Comparison of ENCODE assay signal across 34 mouse cellular contexts in the genomic region with DNA sequence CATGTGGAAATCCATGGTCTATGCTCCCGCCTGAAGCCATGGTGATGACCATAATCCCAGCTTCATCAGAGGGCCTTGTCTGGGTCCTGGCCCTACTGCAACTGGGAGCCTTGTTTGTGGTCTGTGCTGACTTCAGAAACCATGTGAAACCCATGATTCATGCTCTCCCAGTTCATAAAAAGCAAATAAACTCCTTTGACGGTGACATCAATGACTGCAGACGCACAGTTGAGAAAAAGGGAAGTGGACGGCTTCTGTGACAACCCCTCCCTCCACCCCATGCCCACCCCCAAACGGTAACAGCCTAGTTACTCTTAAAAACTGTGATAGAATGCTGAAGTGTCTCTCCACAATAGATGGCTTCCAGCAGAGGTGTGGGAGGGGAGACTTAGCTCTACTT.
DNase-seq lines count a peak whose midpoint lies in the region; ATAC-seq and TF ChIP-seq lines count a peak whose summit lies in the region.
"Had no signal": no experiment of that assay in that cellular context is flagged by ENCODE, and none has a peak within 500 bp of the region (broad histone marks: within the 10 kb centered on the region; RNA-seq: fewer than 3 reads in every experiment).

No protein-coding gene starts in this region.

- peak in 1 of 2 experiments; percentile 28; a peak in 1 of 4 replicates for TF ChIP-seq POLR2A in MEL (IDR thresholded peaks at IDR 0.05; ENCODE audit: control insufficient read depth in 1 of 2, insufficient read depth in 1 of 2, low read depth in 1 of 2, low read length in 2 of 2, poor library complexity in 1 of 2)

- H3K79me2 ChIP-seq in MEL (ENCODE audit: control insufficient read depth, insufficient read depth, low read length, poor library complexity) = no peaks in the 10 kb centered on the region

- no peak for TF ChIP-seq RAD21 in MEL (IDR thresholded peaks at IDR 0.05; ENCODE audit: low read depth, low read length)

- no peak for TF ChIP-seq CTCF in MEL (IDR thresholded peaks at IDR 0.05 in 2 of 3, conservative IDR thresholded peaks at IDR 0.05 in 1 of 3; ENCODE audit: control insufficient read depth in 1 of 3, insufficient read depth in 1 of 3, low read depth in 2 of 3, low read length in 3 of 3, poor library complexity in 1 of 3, severe bottlenecking in 1 of 3)

- no peaks in the 10 kb centered on the region for H3K27me3 ChIP-seq in MEL (ENCODE audit: control insufficient read depth in 1 of 2, insufficient read depth in 2 of 2, low read length in 2 of 2)
- H3K27me3 ChIP-seq: embryonic facial prominence, embryonic 12.5 days; kidney, embryonic 15.5 days; neural tube, embryonic 12.5 days had no signal

- ATAC-seq in common myeloid progenitor, adult 5-6 weeks (replicated peaks; ENCODE audit: low read depth, poor library complexity, severe bottlenecking) = peak; percentile 88
- peak; percentile 74 for ATAC-seq in megakaryocyte, adult 5-6 weeks (ENCODE audit: poor library complexity, severe bottlenecking)
- ATAC-seq: activated CD4-positive, CD25-positive, alpha-beta regulatory T cell, adult 4 months; forebrain, postnatal 0 days; liver, postnatal 0 days; midbrain, embryonic 16.5 days had no signal

- no peaks in the 10 kb centered on the region for H3K9me3 ChIP-seq in MEL (replicated peaks; ENCODE audit: insufficient read depth, low read length)
- H3K9me3 ChIP-seq: embryonic facial prominence, embryonic 12.5 days; forebrain, embryonic 10.5 days; kidney, embryonic 15.5 days; limb, embryonic 13.5 days; midbrain, embryonic 10.5 days; neural tube, embryonic 12.5 days had no signal

- intact Hi-C loops in left cerebral cortex, postnatal 10 days (cut with DNase I) = no loop called here

- H3K4me1 ChIP-seq in MEL (ENCODE audit: control insufficient read depth in 1 of 2, insufficient read depth in 2 of 2, low read length in 2 of 2) = peaks cover 12 to 14% of the 10 kb centered on the region in 2 experiments
- H3K4me1 ChIP-seq: kidney, embryonic 15.5 days; neural tube, embryonic 12.5 days had no signal

- DNase-seq in A20 (ENCODE audit: low read depth, low spot score) (peak; percentile 53), MEL (ENCODE audit: low read depth, low spot score) (peak; percentile 90)
- DNase-seq in lung, postnatal 10 days = no peak
- DNase-seq in cerebellum, adult 11-12 months = no peak
- no peak for DNase-seq in left cerebral cortex, postnatal 10 days (ENCODE audit: extremely low spot score in 1 of 2, low spot score in 2 of 2)
- DNase-seq in right cerebral cortex, postnatal 4 days = no peak
- DNase-seq: adrenal gland, adult 2 months; adrenal gland, postnatal 36 days; cerebellum, adult 9-10 months; cerebellum, postnatal 36 days; embryo, embryonic 11 days; forebrain, postnatal 0 days; gastrocnemius, postnatal 14 days; heart, adult 11 months; heart, postnatal 4 days; kidney, adult 11 months; kidney, postnatal 36 days; liver, postnatal 0 days; lung, postnatal 4 days; thymus, postnatal 4 days had no signal

- H3K27ac ChIP-seq in MEL (ENCODE audit: control insufficient read depth, low read depth, low read length) = peak overlapping the region; percentile 64
- H3K27ac ChIP-seq: embryonic facial prominence, embryonic 12.5 days; forebrain, embryonic 10.5 days; hindbrain, embryonic 14.5 days; kidney, embryonic 15.5 days; layer of hippocampus, adult 2 months; left cerebral cortex, adult 2 months; limb, embryonic 13.5 days; midbrain, embryonic 10.5 days; neural tube, embryonic 12.5 days had no signal

- peak overlapping the region; percentile 16; the same call in 1 of the 2 replicates for H3K9ac ChIP-seq in MEL (ENCODE audit: control insufficient read depth, low read depth, low read length, poor library complexity, severe bottlenecking)
- H3K9ac ChIP-seq: embryonic facial prominence, embryonic 12.5 days; forebrain, postnatal 0 days; hindbrain, embryonic 14.5 days; kidney, embryonic 15.5 days; limb, embryonic 13.5 days; liver, postnatal 0 days; neural tube, embryonic 12.5 days had no signal

- peak in 1 of 2 experiments; percentile 66; a peak in 2 of 4 replicates for TF ChIP-seq EP300 in MEL (IDR thresholded peaks at IDR 0.05; ENCODE audit: low read depth in 1 of 2, low read length in 2 of 2)

- peak overlapping the region; percentile 0 to 11; a peak in 1 of 4 replicates for H3K4me3 ChIP-seq in MEL (ENCODE audit: control insufficient read depth in 1 of 2, insufficient read depth in 1 of 2, low read depth in 2 of 2, low read length in 2 of 2)
- H3K4me3 ChIP-seq: embryonic facial prominence, embryonic 12.5 days; forebrain, embryonic 10.5 days; kidney, embryonic 15.5 days; layer of hippocampus, adult 2 months; left cerebral cortex, adult 2 months; limb, embryonic 13.5 days; midbrain, embryonic 10.5 days; myocyte; neural tube, embryonic 12.5 days had no signal

- peaks cover 0 to 12% of the 10 kb centered on the region in 2 experiments; a peak in 2 of 4 replicates for H3K36me3 ChIP-seq in MEL (ENCODE audit: control insufficient read depth in 1 of 2, insufficient read depth in 2 of 2, low read length in 2 of 2)
- H3K36me3 ChIP-seq: embryonic facial prominence, embryonic 12.5 days; forebrain, embryonic 10.5 days; kidney, embryonic 15.5 days; limb, embryonic 13.5 days; midbrain, embryonic 10.5 days; neural tube, embryonic 12.5 days had no signal

TF ChIP-seq in MEL, 35 proteins besides CTCF, POLR2A, EP300 and RAD21:
- TF ChIP-seq GABPA (IDR thresholded peaks at IDR 0.05; ENCODE audit: low read depth, low read length) (no peak), MXI1 (IDR thresholded peaks at IDR 0.05; ENCODE audit: low read depth, low read length) (peak; percentile 53; the same call in 1 of the 2 replicates), JUND (IDR thresholded peaks at IDR 0.05; ENCODE audit: low read depth, low read length) (no peak), MAZ (IDR thresholded peaks at IDR 0.05; ENCODE audit: low read depth, low read length) (peak; percentile 74), TBP (IDR thresholded peaks at IDR 0.05; ENCODE audit: low read depth, low read length) (0 out of 2 replicates have a peak, but pooled peaks have one; percentile 14), HCFC1 (IDR thresholded peaks at IDR 0.05; ENCODE audit: low read depth, low read length) (0 out of 2 replicates have a peak, but pooled peaks have one; percentile 16), KAT2A (conservative IDR thresholded peaks at IDR 0.05; ENCODE audit: low read depth, low read length) (no peak), SIN3A (IDR thresholded peaks at IDR 0.05; ENCODE audit: low read length) (peak; percentile 52; the same call in 1 of the 2 replicates), ETS1 (IDR thresholded peaks at IDR 0.05; ENCODE audit: low read depth, low read length) (peak; percentile 81; the same call in 1 of the 2 replicates), TAL1 (IDR thresholded peaks at IDR 0.05; ENCODE audit: low read length) (no peak), RCOR1 (IDR thresholded peaks at IDR 0.05; ENCODE audit: low read depth, low read length) (0 out of 2 replicates have a peak, but pooled peaks have one; percentile 8), MAX (IDR thresholded peaks at IDR 0.05; ENCODE audit: low read length) (peak; percentile 40; the same call in 1 of the 2 replicates), MYB (IDR thresholded peaks at IDR 0.05; ENCODE audit: low read depth, low read length) (peak; percentile 48)

Comparison
In these comparisons a context has a peak if more than half of its experiments do, and no peak if none do; other contexts are left out.
1. DNase-seq: peak in A20 (single experiment) and MEL (single experiment); none in lung, postnatal 10 days (single experiment), cerebellum, adult 11-12 months (single experiment), left cerebral cortex, postnatal 10 days (0 of 2) and right cerebral cortex, postnatal 4 days (single experiment).